Mouse (Mus musculus) liver, embryonic 16.5 days (tissue): ENCODE data around the gene Spocd1. TPM values are rescaled to one million over a fixed set of nuclear protein-coding genes. Genes with fewer than 3 reads are reported as not detected.

Experiments
- ATAC-seq: fragments of 200-750 bp; cut with Nextera tagmentation; 2 replicates; pipeline ENCODE4 v1.8.0; 2017; ENCODE audit warnings: low read depth, mild to moderate bottlenecking, moderate number of reproducible peaks, moderate library complexity
- H3K27ac ChIP-seq: fragments of 300-500 bp; sonication (generic); 2 replicates; pipeline ENCODE4 v1.5.1; 2014; ENCODE audit warnings: mild to moderate bottlenecking, low read length
- H3K27me3 ChIP-seq: fragments of 300-500 bp; sonication (generic); 2 replicates; pipeline ENCODE4 v1.6.1; 2014; ENCODE audit warnings: low read depth, low read length, mixed read lengths; ENCODE audit not compliant: control insufficient read depth, insufficient read depth
- H3K36me3 ChIP-seq: fragments of 300-500 bp; sonication (generic); 2 replicates; pipeline ENCODE4 v1.6.1; 2014; ENCODE audit warnings: mild to moderate bottlenecking; ENCODE audit not compliant: control insufficient read depth, insufficient read depth
- H3K4me1 ChIP-seq: fragments of 300-500 bp; sonication (generic); 2 replicates; pipeline ENCODE4 v1.6.1; 2014; ENCODE audit warnings: low read depth, low read length, mixed read lengths; ENCODE audit not compliant: control insufficient read depth
- H3K4me2 ChIP-seq: fragments of 300-500 bp; sonication (generic); 2 replicates; pipeline ENCODE4 v1.6.1; 2014; ENCODE audit warnings: low read depth, low read length, mixed read lengths
- H3K4me3 ChIP-seq: fragments of 300-500 bp; sonication (generic); 2 replicates; pipeline ENCODE4 v1.5.1; 2014; ENCODE audit warnings: low read depth, mild to moderate bottlenecking, low read length
- H3K9ac ChIP-seq: fragments of 300-500 bp; sonication (generic); 2 replicates; pipeline ENCODE4 v1.6.1; 2014; ENCODE audit warnings: low read depth, low read length
- H3K9me3 ChIP-seq: fragments of 300-500 bp; sonication (generic); replicated peaks from 2 replicates; pipeline ENCODE4 v1.6.1; 2016; ENCODE audit warnings: low read length; ENCODE audit not compliant: control insufficient read depth
- WGBS: fragments of 180-500 bp; shearing (Covaris S2); extraction: QIAGEN DNeasy Blood & Tissue Kit; methylation state at CpG from one replicate; pipeline ENCODE4 v1.1.7; 2014; ENCODE audit not compliant: insufficient replicate concordance; 5-methylcytosine and 5-hydroxymethylcytosine counted together
- polyA plus RNA-seq: library from polyadenylated mRNA; unstranded; fragments of >200 nt; fragmentation: Nextera tagmentation; extraction: Ambion mirVana; gene quantifications from 2 replicates; pipeline ENCODE4 v1.2.1, GENCODE M21; 2015

Gene Spocd1
- polyA plus RNA-seq, 1 experiment from 2014 or later, result not detected

GRCm38 (mm10) chr4:129987825-129988504 is 58.9 kb downstream of the Spocd1 start:
- peaks cover 4% of the 10 kb centered on the region for H3K4me1 ChIP-seq
- no peak overlapping the region for H3K9ac ChIP-seq
- H3K4me3 ChIP-seq, result peak overlapping the region; percentile 48
- no peak for ATAC-seq
- H3K27ac ChIP-seq, result no peak overlapping the region
- H3K9me3 ChIP-seq, result no peaks in the 10 kb centered on the region
- H3K36me3 ChIP-seq, result no peaks in the 10 kb centered on the region
- WGBS, result 1% methylated on average over 52 of the region's 53 CpGs
- peaks cover 65% of the 10 kb centered on the region for H3K27me3 ChIP-seq
- peak overlapping the region; percentile 58 for H3K4me2 ChIP-seq

DNA sequence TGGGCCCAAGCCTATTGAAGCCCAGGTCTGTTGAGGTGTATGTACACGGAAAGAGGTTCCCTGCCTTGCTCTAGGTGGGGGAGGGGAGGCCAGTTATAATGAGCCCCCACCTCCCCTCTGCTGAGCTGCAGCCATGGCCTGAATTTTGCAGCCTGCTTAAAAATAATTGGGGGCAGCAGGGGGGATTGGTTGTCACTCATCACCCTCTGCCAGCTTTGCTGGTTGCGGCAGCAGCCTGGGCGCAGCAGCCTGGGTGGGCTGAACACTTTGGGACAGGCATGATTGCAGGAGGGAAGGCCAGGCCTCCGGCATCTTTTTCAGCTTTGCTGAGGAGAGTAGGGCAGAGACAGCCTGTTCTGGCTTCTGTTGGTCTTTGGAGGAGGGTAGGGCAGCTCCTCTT is 60.9 kb downstream of the Spocd1 start:
- Histone ChIP-seq H3K27me3 (peaks cover 45% of the 10 kb centered on the region), H3K9me3 (no peaks in the 10 kb centered on the region), H3K36me3 (no peaks in the 10 kb centered on the region), H3K4me2 (no peak overlapping the region), H3K9ac (no peak overlapping the region), H3K4me3 (no peak overlapping the region), H3K27ac (no peak overlapping the region), H3K4me1 (peaks cover 4% of the 10 kb centered on the region)
- ATAC-seq, result no peak
- WGBS, result 77% methylated on average over 4 of the region's 4 CpGs

DNA sequence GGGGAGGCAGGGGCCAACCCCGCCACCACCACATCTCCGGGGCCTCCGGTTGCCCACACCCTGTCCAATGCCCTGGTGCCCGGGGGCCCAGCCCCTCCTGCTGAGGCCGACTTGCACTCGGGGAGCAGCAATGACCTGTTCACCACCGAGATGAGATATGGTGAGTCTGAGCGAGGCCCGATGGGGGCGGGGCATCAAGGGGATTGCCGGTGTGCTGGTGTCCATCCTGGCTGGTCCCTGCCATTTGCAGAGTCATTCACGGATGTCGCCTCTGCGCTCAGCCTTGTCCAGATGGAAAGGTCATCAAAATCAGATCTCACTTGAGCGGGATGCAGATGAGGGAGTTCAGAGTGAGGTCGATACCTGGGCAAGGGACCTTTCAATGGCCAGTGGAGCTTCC is 63.7 kb downstream of the Spocd1 start:
- WGBS, result 65% methylated on average over 16 of the region's 16 CpGs
- Histone ChIP-seq H3K36me3 (no peaks in the 10 kb centered on the region), H3K4me2 (no peak overlapping the region), H3K27me3 (peaks cover 17% of the 10 kb centered on the region), H3K4me3 (no peak overlapping the region), H3K9me3 (no peaks in the 10 kb centered on the region), H3K9ac (no peak overlapping the region), H3K27ac (no peak overlapping the region), H3K4me1 (no peaks in the 10 kb centered on the region)
- no peak for ATAC-seq

GRCm38 (mm10) chr4:129993213-129993612 is 64.2 kb downstream of the Spocd1 start:
- no peaks in the 10 kb centered on the region for H3K9me3 ChIP-seq
- no peaks in the 10 kb centered on the region for H3K4me1 ChIP-seq
- H3K27ac ChIP-seq, result no peak overlapping the region
- H3K4me3 ChIP-seq, result no peak overlapping the region
- no peak overlapping the region for H3K4me2 ChIP-seq
- peaks cover 12% of the 10 kb centered on the region for H3K27me3 ChIP-seq
- ATAC-seq, result no peak
- no peak overlapping the region for H3K9ac ChIP-seq
- 63% methylated on average over 5 of the region's 5 CpGs for WGBS
- H3K36me3 ChIP-seq, result no peaks in the 10 kb centered on the region

DNA sequence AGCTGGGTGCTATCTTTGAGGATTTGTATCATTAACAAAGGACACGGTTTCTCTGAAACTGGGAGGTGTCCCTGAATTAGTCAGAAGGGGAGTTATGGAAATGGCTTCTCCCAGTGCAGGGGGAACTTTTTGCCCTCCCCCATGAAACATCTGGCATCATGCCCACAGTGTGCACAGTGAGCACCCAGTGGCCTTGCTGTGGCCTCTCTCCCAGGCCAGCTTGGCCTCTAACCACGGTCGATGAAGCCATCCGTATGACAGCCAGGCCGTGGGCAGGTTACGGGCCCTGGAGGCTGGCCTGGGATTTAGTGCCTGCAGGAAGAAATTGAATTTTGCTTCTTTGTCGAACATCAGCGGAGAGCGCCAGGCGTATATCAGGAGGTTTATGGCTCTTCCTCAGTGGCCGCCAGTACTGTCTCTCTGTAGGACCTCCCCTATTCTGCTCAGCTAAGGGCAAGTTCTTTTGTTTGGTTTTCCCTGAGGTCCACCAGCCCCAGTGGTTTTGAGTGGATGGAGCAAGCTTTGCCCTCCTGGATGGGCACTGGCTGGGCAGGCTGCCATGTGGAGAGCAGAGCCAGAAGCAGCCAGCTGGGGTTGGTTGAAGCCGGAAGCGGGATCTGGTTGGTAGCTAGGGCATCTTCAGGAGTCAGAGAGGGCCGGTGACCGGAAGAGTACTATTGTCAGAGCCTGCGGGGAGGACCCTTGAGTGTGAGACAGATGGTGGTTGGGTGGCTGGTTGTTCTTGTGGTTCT is 65.1 kb downstream of the Spocd1 start:
- no peak overlapping the region for H3K4me2 ChIP-seq
- H3K27ac ChIP-seq, result no peak overlapping the region
- H3K27me3 ChIP-seq, result peaks cover 3% of the 10 kb centered on the region
- ATAC-seq, result no peak
- H3K4me1 ChIP-seq, result no peaks in the 10 kb centered on the region
- 73% methylated on average over 16 of the region's 16 CpGs for WGBS
- no peak overlapping the region for H3K4me3 ChIP-seq
- no peak overlapping the region for H3K9ac ChIP-seq
- H3K36me3 ChIP-seq, result no peaks in the 10 kb centered on the region
- no peaks in the 10 kb centered on the region for H3K9me3 ChIP-seq

- no peak overlapping the region for H3K27ac ChIP-seq
- H3K4me3 ChIP-seq, result no peak overlapping the region
- 69% methylated on average over 5 of the region's 5 CpGs for WGBS
- H3K36me3 ChIP-seq, result no peaks in the 10 kb centered on the region
- no peak overlapping the region for H3K4me2 ChIP-seq
- no peaks in the 10 kb centered on the region for H3K9me3 ChIP-seq
- no peaks in the 10 kb centered on the region for H3K4me1 ChIP-seq
- no peaks in the 10 kb centered on the region; the same call in 1 of the 2 replicates for H3K27me3 ChIP-seq
- no peak for ATAC-seq
- H3K9ac ChIP-seq, result no peak overlapping the region
These were observed 65.7 kb downstream of the Spocd1 start for GRCm38 (mm10) chr4:129994728-129995127.

- Histone ChIP-seq H3K27ac (no peak overlapping the region), H3K4me1 (no peaks in the 10 kb centered on the region), H3K9me3 (no peaks in the 10 kb centered on the region), H3K4me3 (no peak overlapping the region), H3K36me3 (no peaks in the 10 kb centered on the region), H3K9ac (no peak overlapping the region), H3K27me3 (no peaks in the 10 kb centered on the region; the same call in 1 of the 2 replicates), H3K4me2 (no peak overlapping the region)
- no peak for ATAC-seq
- 69% methylated on average over 8 of the region's 8 CpGs for WGBS
These were observed 66.2 kb downstream of the Spocd1 start for GRCm38 (mm10) chr4:129995255-129995654.

DNA sequence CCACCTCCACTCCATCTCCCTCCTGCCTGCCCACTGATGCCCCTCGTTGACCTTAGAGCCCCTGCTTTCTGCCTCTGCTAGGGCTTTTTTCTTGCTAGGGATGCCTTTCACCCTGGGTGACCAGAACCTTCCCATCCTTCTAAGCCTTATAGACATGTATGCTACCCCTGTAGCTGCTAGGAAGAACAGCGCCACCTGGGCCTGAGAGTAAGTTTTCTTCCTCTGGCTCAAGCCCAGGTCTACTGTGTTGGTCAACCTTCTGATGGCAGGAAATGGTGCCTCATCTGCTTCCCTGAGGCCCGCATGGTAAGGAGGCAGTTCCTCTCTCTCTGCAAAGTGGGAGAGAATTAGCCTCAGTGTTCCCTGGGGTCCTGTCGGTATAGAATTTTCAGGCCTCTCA is 67.0 kb downstream of the Spocd1 start:
- Histone ChIP-seq H3K27me3 (no peaks in the 10 kb centered on the region; the same call in 1 of the 2 replicates), H3K9ac (no peak overlapping the region), H3K4me3 (no peak overlapping the region), H3K27ac (no peak overlapping the region), H3K4me1 (no peaks in the 10 kb centered on the region), H3K4me2 (no peak overlapping the region), H3K36me3 (no peaks in the 10 kb centered on the region), H3K9me3 (no peaks in the 10 kb centered on the region)
- no peak for ATAC-seq
- WGBS, result 45% methylated on average over 4 of the region's 4 CpGs

- no peak overlapping the region for H3K9ac ChIP-seq
- no peaks in the 10 kb centered on the region for H3K36me3 ChIP-seq
- WGBS, result 47% methylated on average over 11 of the region's 11 CpGs
- H3K9me3 ChIP-seq, result no peaks in the 10 kb centered on the region
- H3K4me3 ChIP-seq, result no peak overlapping the region
- no peak for ATAC-seq
- H3K4me2 ChIP-seq, result no peak overlapping the region
- no peaks in the 10 kb centered on the region; the same call in 1 of the 2 replicates for H3K27me3 ChIP-seq
- H3K4me1 ChIP-seq, result no peaks in the 10 kb centered on the region
- no peak overlapping the region for H3K27ac ChIP-seq
These were observed 69.1 kb downstream of the Spocd1 start for GRCm38 (mm10) chr4:129998124-129998523.
